Mouse (Mus musculus): ENCODE data around the gene Pcgf2. TPM values are rescaled to one million over a fixed set of nuclear protein-coding genes. Genes with fewer than 3 reads are reported as not detected.

The Pcgf2 gene
- polyA plus RNA-seq, 1 experiment, result 175 TPM

- DNase-seq (ENCODE audit: low read depth), result no peak
- TF ChIP-seq POLR2A (IDR thresholded peaks at IDR 0.05; ENCODE audit: borderline replicate concordance, extremely low read depth, insufficient read depth, insufficient read length, poor library complexity, severe bottlenecking) (no peak), CTCF (IDR thresholded peaks at IDR 0.05; ENCODE audit: borderline replicate concordance, extremely low read depth, insufficient read depth, insufficient read length) (no peak)
Observed at GRCm38 (mm10) chr11:97673148-97673547, 27.1 kb downstream of the Pcgf2 start.

- DNase-seq (ENCODE audit: low read depth), result no peak
- TF ChIP-seq CTCF (IDR thresholded peaks at IDR 0.05; ENCODE audit: borderline replicate concordance, extremely low read depth, insufficient read depth, insufficient read length), result no peak
- TF ChIP-seq POLR2A (IDR thresholded peaks at IDR 0.05; ENCODE audit: borderline replicate concordance, extremely low read depth, insufficient read depth, insufficient read length, poor library complexity, severe bottlenecking), result no peak
Observed at GRCm38 (mm10) chr11:97671177-97671527, 29.1 kb downstream of the Pcgf2 start.

DNA sequence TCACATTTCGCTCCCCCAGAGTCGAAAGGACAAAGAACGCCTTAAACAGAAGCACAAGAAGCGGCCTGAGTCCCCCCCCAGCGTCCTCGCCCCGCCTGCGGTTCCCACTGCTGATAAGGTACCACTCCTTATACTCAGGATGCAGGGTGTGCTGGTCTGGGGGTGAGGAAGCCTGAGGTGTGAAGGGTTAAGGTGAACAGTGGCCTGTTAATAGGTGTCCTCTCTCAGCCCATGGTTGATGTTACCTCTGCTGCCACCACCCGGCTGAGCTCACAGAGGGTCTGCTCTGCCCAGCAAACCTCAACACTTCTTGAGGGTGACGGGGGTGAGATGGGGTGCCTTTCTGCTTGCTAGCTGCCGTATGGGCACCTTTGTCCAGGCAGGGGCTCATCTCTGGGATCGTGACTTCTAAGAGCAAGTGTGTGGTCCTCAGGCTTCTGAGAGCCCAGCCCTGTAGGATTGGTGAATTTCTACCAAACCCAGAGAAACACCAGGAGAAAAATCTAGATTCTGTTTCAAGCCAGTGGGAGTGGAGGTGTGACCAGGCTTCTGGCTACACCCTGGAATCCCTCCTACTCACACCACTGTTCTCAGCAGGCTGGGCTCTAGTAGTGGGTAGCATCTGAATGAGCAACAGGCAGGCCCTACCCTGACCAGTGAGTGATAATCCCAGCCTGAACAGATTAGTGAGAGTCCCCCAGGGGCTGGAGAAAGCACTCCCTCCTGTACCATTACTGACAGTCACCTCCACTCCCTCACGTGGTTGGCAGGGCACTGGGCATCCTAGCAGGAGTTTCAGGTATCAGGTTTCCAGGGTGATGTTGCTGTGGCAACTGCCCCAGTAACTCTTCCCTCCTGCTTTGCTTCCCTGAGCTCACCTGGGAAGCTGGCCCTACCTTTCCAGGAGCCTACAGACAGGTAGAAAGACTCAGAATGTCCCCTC, 29.8 kb downstream of the Pcgf2 start:
- no peak for DNase-seq (ENCODE audit: low read depth)
- TF ChIP-seq POLR2A (IDR thresholded peaks at IDR 0.05; ENCODE audit: borderline replicate concordance, extremely low read depth, insufficient read depth, insufficient read length, poor library complexity, severe bottlenecking) (no peak), CTCF (IDR thresholded peaks at IDR 0.05; ENCODE audit: borderline replicate concordance, extremely low read depth, insufficient read depth, insufficient read length) (no peak)

DNA sequence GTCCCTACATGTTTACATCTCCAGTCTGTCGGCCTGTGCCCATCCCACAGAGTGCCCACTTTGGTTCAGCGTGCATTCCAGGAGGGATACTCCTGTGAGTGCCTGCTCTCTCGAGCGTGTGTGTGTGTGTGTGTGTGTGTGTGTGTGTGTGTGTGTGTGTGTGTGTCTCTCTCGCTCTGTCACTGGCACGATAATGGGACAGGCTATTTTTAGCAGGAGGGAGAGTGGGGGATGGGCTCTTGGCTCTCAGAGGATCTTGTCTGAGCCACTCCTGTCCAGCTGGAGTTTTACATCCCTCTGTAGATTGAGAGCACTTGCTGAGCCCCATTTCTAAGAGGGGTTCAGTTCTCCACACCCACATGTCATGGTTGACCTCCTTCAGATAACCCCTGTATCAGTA, 30.5 kb downstream of the Pcgf2 start:
- TF ChIP-seq POLR2A (IDR thresholded peaks at IDR 0.05; ENCODE audit: borderline replicate concordance, extremely low read depth, insufficient read depth, insufficient read length, poor library complexity, severe bottlenecking), result no peak
- TF ChIP-seq CTCF (IDR thresholded peaks at IDR 0.05; ENCODE audit: borderline replicate concordance, extremely low read depth, insufficient read depth, insufficient read length), result no peak
- DNase-seq (ENCODE audit: low read depth), result peak; percentile 83

DNA sequence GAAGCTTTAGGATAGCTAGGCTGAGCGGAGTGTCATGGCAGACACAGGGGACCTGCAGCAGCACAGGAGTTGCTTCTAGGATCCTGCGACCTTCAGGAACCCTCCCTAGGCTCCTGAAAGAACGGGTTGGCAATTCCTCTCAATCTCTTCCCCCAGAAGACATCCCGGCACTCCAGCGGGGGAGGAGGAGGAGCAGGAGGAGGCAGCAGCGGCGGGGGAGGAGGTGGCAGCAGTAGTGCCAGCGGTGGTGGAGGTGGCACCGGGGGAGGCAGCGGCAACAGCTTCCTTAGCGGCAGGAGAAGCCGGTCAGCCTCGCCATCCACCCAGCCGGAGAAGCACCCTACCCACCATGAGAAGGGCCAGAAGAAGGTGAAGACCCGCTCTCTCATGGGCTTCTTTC, 31.0 kb downstream of the Pcgf2 start:
- TF ChIP-seq CTCF (IDR thresholded peaks at IDR 0.05; ENCODE audit: borderline replicate concordance, extremely low read depth, insufficient read depth, insufficient read length), result no peak
- no peak for TF ChIP-seq POLR2A (IDR thresholded peaks at IDR 0.05; ENCODE audit: borderline replicate concordance, extremely low read depth, insufficient read depth, insufficient read length, poor library complexity, severe bottlenecking)
- DNase-seq (ENCODE audit: low read depth), result peak; percentile 14

DNA sequence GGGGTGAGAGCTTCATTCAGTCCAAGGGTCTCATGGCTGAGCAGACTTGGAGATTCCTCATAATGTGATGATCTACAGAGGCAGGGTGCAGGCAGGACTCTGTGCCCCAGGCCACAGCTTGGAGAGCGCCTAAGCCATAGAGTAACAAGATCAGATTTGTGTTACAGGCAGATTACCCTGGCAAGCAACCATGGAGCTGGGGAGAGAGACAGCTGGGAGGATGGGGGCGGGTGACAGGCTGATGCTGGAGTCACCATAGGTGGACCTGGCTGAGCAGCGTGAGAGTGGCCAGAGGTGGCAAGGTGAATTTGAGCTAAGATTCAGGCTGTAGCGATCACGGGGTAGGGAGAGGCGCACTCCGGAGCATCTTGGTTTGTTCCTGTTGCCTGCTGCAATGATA, 32.1 kb downstream of the Pcgf2 start:
- DNase-seq (ENCODE audit: low read depth), result no peak
- no peak for TF ChIP-seq CTCF (IDR thresholded peaks at IDR 0.05; ENCODE audit: borderline replicate concordance, extremely low read depth, insufficient read depth, insufficient read length)
- TF ChIP-seq POLR2A (IDR thresholded peaks at IDR 0.05; ENCODE audit: borderline replicate concordance, extremely low read depth, insufficient read depth, insufficient read length, poor library complexity, severe bottlenecking), result no peak

DNA sequence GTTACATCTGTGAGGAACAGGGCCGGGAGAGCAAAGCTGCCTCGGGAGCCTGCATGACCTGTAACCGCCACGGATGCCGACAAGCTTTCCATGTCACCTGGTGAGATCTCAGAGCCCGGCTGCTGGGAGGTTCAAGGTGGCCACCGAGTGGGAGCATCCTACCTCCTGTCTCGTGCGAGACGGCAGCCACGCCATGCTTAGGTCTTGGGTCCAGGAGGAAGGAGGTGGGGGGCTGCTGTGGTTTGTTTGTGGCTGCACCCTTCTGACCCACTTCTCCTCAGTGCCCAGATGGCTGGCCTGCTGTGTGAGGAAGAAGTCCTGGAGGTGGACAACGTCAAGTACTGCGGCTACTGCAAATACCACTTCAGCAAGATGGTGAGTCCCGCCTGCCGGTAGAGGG, 33.5 kb downstream of the Pcgf2 start:
- no peak for TF ChIP-seq POLR2A (IDR thresholded peaks at IDR 0.05; ENCODE audit: borderline replicate concordance, extremely low read depth, insufficient read depth, insufficient read length, poor library complexity, severe bottlenecking)
- TF ChIP-seq CTCF (IDR thresholded peaks at IDR 0.05; ENCODE audit: borderline replicate concordance, extremely low read depth, insufficient read depth, insufficient read length), result no peak
- DNase-seq (ENCODE audit: low read depth), result no peak

DNA sequence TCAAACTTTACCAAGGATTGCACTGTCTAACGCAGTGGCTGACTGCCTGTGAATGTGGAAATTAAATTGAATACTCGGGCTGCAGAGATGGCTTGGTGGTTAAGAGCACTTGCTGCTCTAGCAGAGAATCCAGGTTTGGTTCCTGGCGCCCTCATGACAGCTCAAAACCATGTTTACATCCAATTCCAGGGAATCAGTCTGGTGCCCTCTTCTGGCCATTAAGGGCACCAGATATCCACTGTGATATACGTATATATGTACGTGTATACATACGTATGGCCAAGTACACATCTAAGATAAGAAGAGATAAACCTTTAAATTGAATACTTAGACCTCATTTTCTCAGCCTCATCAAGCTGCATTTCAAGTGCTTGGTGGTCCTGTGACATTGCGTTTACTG, 34.1 kb downstream of the Pcgf2 start:
- no peak for DNase-seq (ENCODE audit: low read depth)
- peak; percentile 25; the same call in 1 of the 2 replicates for TF ChIP-seq CTCF (IDR thresholded peaks at IDR 0.05; ENCODE audit: borderline replicate concordance, extremely low read depth, insufficient read depth, insufficient read length)
- TF ChIP-seq POLR2A (IDR thresholded peaks at IDR 0.05; ENCODE audit: borderline replicate concordance, extremely low read depth, insufficient read depth, insufficient read length, poor library complexity, severe bottlenecking), result no peak

DNA sequence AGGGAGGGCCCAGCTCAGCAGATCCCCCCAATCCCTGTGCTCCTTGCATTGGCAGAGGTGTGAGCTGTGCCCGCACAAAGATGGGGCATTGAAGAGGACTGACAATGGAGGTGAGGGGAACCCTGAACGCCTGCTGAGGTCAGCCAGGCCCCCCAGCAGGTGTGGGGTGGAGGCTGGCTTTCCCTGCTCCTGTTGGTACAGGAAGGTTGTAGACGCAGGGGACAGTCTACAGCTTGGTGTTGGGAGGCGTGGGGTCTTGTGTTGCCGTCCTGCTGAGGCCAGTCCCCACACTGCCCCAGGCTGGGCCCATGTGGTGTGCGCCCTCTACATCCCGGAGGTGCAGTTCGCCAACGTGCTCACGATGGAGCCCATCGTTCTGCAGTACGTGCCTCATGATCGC, 34.9 kb downstream of the Pcgf2 start:
- DNase-seq (ENCODE audit: low read depth), result no peak
- TF ChIP-seq POLR2A (IDR thresholded peaks at IDR 0.05; ENCODE audit: borderline replicate concordance, extremely low read depth, insufficient read depth, insufficient read length, poor library complexity, severe bottlenecking) (no peak), CTCF (IDR thresholded peaks at IDR 0.05; ENCODE audit: borderline replicate concordance, extremely low read depth, insufficient read depth, insufficient read length) (no peak)

GRCm38 (mm10) chr11:97664771-97665240, 35.5 kb downstream of the Pcgf2 start:
- TF ChIP-seq POLR2A (IDR thresholded peaks at IDR 0.05; ENCODE audit: borderline replicate concordance, extremely low read depth, insufficient read depth, insufficient read length, poor library complexity, severe bottlenecking) (no peak), CTCF (IDR thresholded peaks at IDR 0.05; ENCODE audit: borderline replicate concordance, extremely low read depth, insufficient read depth, insufficient read length) (peak; percentile 6; the same call in 1 of the 2 replicates)

DNA sequence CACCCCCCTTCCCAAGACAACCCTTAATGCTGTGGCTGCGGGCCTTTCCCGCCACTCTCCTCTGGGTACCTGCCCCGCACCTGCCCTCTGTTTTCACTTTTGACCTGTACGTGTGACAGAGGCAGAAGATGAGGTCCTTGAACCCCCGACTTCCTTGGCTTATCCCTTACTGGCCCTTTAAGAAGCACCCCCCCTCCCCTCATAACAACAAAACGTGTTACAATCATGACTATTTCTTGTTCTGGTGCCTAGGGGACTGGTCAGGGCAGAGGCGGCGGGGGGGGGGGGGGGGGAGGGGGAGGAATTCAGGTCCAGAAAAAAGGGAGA, 36.0 kb downstream of the Pcgf2 start:
- DNase-seq (ENCODE audit: low read depth), result no peak
- TF ChIP-seq POLR2A (IDR thresholded peaks at IDR 0.05; ENCODE audit: borderline replicate concordance, extremely low read depth, insufficient read depth, insufficient read length, poor library complexity, severe bottlenecking), result no peak
- no peak for TF ChIP-seq CTCF (IDR thresholded peaks at IDR 0.05; ENCODE audit: borderline replicate concordance, extremely low read depth, insufficient read depth, insufficient read length)

More at GRCm38 (mm10) chr11:97664771-97665240, 35.5 kb downstream of the Pcgf2 start:
- no peak for DNase-seq (ENCODE audit: low read depth)
